Mouse (Mus musculus) activated CD4-positive, CD25-positive, alpha-beta regulatory T cell, adult 4 months (primary cell): ENCODE data around the gene Rps27l. TPM values are rescaled to one million over a fixed set of nuclear protein-coding genes. Genes with fewer than 3 reads are reported as not detected.

ENCODE experiments used
- ATAC-seq: one replicate; pipeline ENCODE4 v1.8.0; 2017
- polyA plus RNA-seq, 2 experiments: library from polyadenylated mRNA; unstranded; fragments of 100-300 nt; shearing (Covaris generic); gene quantifications; one replicate each; pipeline ENCODE4 v1.2.1; 2017

The Rps27l gene
- polyA plus RNA-seq, 2 experiments from 2014 or later = 217 to 295 TPM

DNA sequence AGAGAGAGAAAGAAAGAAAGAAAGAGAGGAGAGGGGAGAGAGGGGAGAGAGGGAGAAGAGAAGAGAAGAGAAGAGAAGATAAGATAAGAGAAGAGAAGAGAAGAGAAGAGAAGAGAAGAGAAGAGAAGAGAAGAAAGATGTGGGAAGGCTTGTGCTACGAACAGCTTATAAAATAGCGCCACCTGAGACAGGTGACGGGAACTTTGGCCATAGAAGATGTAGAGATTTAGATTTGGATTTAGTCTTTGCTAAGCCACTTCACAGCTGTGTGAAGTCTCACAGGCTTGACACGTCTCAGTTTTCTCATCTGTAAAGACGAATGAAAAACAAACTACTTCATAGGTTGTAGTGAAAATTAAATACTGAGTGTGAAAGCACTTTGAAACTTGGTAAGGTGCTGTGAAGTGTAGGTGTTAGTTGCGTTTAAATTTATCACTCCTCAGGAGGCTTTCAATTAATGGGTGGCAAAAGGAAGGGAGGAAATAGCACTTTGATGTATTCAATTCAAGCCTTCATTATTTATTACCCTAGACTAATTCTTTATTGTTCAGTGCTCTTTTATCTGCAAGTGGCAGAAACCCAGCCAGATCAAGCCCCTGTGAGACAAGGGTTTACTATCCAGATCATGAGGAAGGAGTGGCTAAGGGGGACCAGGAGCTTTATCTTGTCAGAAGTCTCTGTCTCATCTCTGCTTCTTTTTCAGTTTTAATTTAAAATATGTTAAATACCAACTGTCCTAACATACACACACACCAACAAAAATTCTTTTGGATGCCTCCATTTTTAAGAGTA, 25.2 kb upstream of the Rps27l start:
- no peak for ATAC-seq

DNA sequence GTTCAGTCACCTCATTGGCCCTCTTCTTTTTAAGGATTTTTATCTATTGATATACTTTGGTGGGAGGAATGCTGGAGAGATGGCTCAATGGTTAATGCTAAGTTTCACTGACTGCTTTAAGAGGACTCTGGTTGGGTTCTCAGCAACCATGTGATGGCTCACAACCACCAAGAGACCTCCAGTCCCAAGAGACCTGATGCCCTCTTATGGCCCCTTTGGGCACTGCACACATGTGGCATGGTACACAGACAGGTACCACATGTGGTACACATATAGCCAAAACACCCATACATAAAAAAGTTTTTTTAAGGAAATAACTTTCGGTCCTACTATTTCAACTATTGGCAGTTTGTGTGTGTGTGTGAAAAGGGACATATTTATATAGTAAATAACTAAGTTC, 23.8 kb upstream of the Rps27l start:
- ATAC-seq = no peak

DNA sequence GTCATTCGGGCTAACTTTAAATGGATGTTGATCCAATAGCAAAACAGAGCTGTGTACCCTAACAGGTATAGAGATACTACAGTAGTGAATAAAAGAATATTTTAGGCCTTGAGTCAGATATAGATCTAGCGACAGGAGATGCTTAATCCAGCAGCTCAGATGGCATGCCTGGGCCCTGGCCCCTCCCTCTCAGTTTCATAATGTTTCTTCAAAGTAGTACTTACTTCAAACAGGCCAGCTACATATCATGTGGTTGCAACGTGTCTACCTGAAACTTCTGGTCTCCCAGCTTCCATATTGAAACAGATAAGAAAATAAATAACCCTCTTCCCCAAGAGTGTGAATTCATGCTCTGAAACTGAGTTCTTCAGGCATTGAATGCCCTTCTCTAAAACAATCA, 20.0 kb upstream of the Rps27l start:
- no peak for ATAC-seq

DNA sequence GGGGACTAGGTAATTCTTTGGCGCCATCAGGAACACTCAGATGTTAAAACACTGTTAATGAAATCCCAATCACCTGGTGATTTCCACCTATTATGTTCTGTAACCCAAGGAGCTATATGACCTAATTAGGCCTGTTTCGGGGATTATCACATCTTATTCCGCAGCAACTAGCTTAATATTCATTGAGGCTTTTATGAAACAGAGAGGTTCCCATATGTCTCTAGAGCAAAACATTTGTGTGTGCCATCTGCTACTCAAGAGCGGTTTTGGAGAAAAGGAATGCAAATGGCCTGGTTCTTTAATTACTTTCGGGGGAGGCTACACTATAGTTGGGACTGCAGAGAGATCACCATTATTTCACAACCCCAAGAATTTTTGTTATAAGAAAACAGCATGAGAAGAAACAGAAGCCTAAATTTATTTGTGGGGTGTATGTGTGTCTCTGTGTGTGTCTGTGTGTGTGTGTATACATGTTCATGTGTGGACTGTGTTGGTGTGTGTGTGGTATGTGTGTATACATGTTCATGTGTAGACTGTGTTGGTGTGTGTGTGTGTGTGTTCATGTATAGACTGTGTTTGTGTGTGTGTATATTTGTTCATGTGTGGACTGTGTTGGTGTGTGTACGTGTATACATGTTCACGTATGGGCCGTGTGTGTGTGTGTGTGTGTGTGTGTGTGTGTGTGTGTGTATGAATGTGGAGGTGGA, 18.0 kb upstream of the Rps27l start:
- no peak for ATAC-seq

DNA sequence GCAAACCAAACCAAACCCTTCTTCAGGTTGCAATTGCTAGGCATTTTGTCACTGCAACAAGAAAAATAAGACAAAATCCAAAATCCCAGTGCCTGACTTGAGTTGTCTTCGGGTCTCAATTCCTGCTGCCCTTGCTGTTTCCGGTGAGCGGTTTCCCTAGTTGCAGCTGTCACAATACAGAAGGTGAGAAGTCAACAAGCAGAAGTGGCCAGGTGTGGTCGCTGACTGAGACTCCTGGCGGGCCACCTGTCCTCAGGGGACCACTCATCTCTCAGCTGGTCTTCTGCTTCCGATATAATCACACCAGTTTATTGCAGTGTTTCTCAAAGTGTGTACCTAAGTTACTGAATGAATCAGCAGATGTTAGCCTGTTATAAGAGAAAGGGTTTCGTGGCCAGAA, 15.5 kb upstream of the Rps27l start:
- no peak for ATAC-seq

DNA sequence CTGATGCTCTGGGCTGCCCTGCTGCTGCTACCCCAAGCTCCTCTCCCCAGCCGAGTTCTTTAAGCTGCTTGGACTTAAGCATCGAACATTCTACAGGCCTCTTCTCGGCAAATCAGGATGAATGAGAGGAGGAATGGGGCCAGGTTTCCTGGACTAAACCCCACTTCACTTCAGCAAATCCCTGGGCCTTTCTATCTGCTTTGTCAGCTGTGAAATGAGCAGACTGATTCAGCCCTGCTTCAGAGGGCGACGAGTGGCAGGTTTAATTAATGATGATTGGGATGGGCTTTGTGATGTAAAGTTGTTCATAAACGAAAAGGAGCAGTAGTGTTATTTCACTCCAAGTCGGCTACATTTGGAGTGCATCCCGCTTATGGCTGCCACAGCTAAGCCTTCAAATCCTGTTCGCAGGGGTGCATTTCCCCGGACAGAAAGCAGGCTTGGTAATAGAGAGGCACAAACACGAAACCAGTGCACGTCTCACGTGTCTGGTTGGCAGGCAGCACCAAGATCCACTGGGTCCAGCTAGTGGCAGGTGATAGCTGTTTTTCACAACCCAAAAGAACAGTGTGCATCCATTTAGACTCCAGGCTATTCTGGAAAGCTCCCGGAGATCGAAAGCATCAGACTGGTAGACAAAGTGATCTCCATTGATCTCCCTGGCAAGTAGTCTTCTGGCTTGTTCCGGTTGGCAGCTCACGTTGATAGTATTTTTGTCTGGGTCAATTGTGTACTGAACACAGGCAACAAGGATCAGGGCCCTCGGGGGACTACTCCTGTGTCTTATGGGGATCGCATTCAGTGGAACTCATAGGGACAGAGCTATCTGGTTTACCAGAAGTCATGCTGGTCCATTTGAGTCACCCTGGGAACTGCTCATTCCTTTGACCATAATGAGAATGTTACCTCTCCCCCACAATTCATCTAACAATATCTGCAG, 11.7 kb upstream of the Rps27l start:
- no peak for ATAC-seq

DNA sequence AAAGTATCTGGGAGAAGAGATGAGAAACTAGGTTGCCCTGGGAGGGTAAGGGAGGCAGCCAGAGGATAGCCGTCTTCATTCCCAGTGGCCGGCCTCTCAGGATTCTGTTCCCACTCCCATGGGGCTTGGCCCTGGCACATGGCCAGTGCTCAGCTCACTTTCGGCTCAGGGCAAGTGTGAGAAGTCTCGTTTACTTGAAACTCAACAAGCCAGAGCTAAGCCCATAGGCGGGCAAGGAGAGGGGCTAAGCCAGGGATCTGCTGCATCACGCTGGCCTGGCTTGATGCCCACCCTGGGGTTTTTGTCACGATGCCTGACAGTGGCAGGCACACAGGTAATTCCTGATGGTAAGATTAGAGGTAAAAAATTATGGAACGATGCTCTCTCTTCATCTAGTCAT, 8.4 kb upstream of the Rps27l start:
- no peak for ATAC-seq

DNA sequence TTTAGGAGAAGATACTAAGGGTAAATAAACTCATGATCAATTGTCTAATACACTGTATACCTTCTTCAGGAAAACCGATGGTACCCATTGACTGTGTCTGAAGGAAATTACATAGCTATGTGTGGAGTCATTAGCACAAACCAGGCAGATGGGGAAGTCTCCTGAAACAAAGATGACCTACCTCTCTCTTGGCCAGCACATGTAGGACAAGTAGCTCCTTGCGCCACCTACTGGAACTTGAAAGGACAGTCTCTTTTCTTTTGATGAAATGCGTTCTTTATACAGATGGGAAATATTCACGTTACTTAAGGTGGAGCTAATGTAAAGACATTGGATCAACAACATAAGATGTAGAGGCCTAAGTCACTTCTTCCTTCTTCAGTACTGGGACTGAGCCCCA, 7.0 kb upstream of the Rps27l start:
- ATAC-seq = peak; percentile 63

DNA sequence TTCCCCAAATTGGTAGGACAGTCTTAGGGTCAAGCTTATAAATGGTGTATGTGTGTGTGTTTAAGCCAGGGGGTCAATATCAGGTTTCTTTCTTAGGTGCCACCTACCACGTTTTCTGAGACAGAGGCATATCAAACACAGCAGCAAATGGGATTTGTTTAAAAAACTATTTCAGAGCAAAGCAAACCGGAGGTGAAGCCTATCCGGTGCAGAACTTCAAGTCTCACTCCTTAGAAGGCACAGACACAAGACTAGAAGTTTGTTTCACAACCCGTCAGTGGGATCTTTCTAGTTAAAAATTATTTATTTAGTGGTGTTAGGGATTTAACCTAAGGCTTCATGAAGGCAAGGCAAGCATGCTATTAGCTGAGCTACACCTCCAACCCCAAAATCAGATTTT, 725 bp upstream of the Rps27l start:
- no peak for ATAC-seq

DNA sequence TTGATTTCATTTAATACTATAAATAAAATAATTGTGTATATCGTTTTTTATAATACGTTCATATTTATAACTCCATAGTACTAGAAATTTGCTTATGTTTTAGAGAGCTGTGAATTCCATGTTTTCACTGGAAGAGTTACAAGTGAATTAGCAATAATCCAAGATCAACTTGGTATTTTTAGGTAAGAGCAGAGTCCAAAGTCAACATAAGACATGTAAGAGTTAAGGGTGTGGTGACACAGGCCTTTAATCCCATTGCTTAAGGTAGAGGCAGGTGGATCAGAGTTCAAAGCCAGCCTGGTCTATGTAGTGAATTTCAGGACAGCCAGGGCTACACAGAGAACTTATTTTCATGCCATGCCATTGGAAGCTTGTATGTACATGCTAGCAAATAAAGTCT, 2.6 kb downstream of the Rps27l start:
- ATAC-seq = no peak

DNA sequence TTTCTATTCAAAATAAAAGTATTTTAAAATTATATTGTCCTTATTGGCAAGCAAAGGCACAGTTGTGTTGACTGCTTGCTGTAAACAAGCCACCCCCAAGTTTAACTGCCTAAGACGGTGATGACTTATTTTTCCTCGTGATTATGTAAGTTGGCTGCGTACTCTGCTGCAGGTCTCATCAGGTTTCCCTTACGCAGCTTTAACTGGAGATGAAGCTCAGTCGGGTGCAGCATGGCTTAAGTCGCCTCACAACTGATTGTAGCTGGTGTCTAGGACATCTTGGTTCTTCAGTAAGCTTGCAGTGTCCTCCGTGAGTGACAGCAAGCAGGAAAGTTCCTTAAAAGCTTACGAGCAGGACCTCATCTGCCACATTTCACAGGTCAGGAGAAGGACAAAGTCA, 6.4 kb downstream of the Rps27l start:
- no peak for ATAC-seq

DNA sequence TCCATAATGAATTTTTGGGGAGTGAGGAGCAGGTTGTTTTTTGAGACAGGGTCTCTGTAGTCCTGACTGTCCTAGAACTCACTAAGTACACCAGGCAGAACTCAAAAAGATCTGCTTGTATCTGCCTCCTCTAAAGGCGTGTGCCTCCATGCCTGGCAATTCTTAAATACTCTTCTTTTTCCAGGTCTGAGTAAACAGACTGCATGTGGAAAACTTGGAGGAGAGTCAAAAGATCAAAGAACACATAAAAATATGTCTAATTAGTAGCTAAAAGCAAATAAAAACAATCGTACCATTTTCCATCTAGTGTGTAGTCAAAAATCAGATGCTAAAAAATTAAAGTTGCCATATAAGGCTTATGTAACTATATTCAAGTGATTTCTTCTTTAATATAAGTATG, 7.0 kb downstream of the Rps27l start:
- no peak for ATAC-seq

DNA sequence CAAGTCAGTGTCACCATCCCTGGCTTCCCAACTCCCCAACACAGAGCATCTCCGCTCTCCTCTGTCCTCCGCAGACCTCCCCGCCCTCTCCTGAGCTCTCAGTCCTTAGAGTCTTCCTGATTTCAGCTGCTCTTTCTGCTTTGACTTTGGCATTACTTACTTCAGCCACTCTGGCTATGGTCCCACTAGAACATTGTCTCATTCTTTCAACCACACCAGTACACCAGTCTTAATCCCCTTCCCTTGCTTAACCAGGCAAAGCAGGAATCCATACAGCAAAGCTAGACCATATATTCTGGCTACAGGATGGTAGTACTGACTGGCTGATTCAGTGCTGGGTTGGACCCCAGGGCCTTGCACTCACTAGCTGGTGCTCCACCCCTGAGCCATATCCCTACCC, 11.6 kb downstream of the Rps27l start:
- no peak for ATAC-seq

DNA sequence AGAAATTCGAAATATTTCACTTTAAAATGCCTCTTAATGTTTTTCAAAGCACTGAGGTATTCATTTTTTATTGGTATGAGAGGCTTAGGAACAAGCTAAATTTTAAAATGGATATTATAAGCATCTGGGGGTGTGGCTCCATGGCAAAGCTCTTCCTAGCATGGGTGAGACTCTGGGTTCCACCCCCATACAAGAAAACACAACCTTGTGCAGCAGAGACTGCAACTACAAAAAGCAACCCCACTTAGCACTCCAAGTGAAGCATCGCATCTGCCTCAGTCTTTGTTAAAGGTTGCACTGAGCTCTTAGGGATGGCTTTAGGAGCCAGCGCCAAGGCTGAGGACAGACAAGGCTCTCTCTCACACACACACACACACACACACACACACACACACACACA, 15.6 kb downstream of the Rps27l start:
- ATAC-seq = no peak

DNA sequence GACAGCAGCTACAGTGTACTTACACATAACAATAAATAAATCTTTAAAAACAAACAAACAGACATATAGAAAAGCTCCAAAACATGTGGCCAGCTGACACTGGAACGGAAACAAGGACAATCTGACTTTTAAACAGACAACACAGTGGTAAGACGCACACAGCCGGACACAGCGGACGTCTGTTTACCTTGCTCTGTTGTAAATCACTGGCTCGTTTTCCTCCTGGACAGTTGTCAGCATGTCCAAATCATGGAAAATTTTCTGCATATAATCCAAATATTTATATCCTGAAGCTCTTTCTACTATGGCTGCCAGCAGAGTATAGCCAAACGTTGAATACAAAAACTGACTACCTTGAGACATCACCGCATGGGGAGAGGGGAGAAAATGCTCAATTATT, 21.6 kb downstream of the Rps27l start:
- ATAC-seq = no peak

DNA sequence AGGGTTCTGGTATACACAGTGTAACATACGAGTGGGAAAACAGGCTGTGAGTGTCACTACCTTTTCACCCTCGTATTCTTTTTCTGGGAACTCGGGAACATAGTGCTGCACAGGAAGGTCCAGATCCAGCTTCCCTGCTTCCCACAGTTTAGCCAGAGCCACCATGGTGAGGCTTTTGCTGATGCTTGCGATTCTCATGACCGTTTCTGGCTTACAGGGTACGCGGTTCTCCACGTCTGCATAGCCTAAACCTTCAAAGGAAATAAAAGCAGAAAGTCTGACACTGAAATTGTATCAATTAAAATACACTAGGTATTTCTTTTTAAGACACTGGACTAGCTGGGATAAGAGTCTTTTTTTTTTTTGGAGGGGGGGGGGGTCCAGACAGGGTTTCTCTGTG, 25.2 kb downstream of the Rps27l start:
- ATAC-seq = no peak

DNA sequence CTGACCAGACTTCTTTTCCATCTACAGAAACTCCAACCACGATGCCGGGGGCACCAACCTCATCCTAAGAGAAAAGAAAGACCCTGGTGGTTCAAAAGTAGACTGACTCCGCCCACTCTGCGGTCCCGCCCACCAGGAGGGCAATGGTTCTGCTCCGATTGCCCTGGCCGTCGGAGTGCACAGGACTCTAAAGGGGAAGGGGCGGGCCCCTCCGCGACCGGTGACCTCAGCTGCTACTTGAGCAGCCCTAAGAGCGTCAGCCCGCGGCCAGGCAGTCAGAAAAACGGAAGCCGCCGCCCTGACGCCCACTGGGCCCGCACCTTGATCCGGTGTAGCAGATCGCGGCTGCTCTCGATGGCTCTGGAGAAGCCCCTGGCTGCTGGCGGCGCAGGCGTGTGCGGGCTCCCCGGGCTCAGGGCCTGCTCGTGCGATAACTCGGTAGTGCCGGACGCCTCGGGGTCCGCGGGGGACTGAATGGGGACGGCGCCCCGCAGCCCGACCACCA, 28.9 kb downstream of the Rps27l start:
- peak; percentile 87 for ATAC-seq

DNA sequence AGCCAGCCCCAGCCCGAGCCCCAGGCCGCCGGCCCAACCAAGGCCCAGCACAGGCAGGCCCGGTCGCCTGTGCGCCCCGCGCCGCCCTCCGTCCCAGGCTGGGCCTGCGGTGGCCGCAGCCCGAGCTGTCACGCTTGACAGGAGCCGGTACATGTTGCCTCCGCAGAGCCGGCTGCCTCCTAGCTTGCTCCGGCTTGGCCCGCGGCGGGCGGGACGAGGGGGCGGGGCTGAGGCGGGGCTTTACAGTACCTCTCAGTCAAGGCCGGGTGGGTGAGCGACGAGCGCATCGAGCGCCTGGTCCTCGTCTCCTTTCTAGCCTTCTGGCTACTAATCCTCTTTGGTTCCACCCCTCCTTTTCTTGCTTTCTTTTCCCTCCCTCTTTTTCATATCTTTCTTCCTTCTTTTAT, 29.4 kb downstream of the Rps27l start, which contains the start of gene Lactb:
Gene Lactb (minus strand): TSS at position 246 of the 407 bp plus-strand sequence.
- peak; percentile 79 for ATAC-seq

DNA sequence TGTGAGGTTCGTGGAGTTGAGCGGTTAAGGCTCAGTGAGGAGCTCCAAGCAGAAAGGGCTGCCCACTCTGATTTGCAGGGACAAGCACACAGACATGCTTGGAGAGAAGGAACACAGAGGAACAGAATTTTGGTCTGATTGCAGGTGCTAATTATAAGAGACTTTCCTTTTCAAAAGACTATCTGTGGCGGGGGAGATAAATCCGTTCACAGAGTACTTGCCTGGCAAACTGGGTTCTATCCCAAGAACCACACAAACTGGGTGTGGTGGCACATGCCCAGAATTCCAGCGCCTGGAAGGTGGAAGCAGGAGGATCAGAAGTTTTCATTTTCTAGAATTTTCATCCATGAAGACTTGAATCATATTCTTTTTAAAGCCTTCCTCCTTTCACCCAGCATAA, 31.2 kb downstream of the Rps27l start:
- no peak for ATAC-seq

DNA sequence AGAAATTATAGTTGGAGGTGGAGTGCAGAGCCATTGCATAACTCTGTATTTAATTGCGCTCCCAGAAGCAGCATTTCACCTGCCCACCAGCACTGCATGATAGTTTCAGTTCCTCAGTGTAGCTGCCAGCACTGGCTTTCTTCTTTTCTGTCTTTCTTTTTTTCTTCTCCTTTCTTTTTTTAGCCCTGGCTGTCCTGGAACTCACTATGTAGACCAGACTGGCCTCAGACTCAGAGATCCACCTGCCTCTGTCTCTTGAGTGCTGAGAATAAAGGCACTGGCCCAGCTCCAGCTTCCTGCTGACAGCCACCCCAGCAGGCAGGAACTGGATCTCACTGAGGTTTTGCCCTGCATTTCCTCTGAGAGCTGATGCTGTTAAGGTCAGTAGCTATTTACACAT, 32.1 kb downstream of the Rps27l start:
- no peak for ATAC-seq

DNA sequence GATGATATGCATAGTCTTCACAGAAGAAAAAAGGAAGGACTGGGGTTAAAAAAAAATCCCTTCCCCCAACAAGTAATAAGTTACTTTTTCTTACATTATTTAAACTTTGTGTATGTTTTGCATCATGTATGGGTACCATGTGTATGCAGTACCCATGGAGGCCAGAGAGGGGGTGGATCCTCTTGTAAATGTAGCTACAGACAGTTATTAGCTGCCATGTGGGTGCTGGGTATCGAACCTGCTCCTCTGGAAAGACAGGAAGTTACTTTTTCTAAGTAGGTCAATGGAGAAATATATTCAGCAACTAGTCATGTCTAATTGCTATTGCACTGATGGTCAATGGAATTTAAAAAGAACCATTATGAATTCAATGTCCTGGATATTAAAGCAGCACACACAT, 32.6 kb downstream of the Rps27l start:
- no peak for ATAC-seq

DNA sequence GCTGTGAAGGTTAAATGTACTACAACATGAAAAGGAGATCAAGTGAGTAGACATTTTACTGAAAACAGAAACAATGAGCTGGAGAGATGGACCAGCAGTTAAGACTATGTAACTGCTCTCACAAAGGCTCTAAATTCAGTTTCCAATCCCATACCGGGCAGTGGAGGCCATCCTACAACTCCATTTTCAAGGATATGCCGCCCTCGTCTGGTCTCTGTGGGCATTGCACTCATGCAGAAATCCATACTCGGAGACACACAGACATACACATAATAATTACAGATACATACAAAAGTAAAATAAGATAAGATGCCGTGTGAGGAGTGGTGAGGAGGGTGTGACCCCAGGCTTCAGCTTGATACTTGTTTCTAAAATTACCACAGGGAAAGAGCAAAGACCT, 34.6 kb downstream of the Rps27l start:
- peak; percentile 19 for ATAC-seq

DNA sequence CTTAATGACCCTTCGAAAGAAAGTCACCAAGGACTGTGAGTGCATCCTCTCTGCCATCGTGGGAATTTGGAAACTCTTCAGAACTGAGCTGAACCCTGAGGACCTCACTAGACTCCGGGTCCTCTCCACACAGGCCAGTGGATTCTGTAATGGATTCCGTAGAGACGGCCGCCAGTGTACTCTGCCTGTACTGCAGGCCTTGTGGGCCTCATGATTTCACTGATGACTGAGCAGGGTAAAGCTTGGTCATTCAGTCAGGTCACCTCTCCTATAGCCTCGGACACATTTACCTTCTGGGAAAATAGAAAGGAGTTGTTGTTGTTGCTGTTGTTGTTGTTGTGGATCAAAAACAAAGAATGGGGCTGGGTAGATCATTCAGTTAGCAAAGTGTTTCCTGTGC, 36.2 kb downstream of the Rps27l start:
- ATAC-seq = no peak
